Mouse (Mus musculus) embryonic facial prominence, embryonic 15.5 days (tissue): ENCODE measurements around the gene Sat2. TPM values are rescaled to one million over a fixed set of nuclear protein-coding genes. Genes with fewer than 3 reads are reported as not detected.
"Not testable (repeated sequence)": the region's sequence is repeated elsewhere in the genome, so short reads cannot be mapped to it uniquely, and the experiment has no call there.

Source experiments
- ATAC-seq: fragments of 200-750 bp; cut with Nextera tagmentation; 2 replicates; pipeline ENCODE4 v1.8.0; 2017; ENCODE audit warnings: low read depth, moderate TSS enrichment; ENCODE audit not compliant: insufficient number of reproducible peaks, low FRiP score, low TSS enrichment
- H3K27ac ChIP-seq: fragments of 300-500 bp; sonication (generic); replicated peaks from 2 replicates; pipeline ENCODE4 v1.5.1; 2015; ENCODE audit warnings: mild to moderate bottlenecking, inconsistent platforms
- H3K27me3 ChIP-seq: fragments of 300-500 bp; sonication (generic); 2 replicates; pipeline ENCODE4 v1.6.1; 2015; ENCODE audit warnings: inconsistent platforms
- H3K36me3 ChIP-seq: fragments of 300-500 bp; sonication (generic); 2 replicates; pipeline ENCODE4 v1.6.1; 2015; ENCODE audit warnings: mild to moderate bottlenecking, inconsistent platforms
- H3K4me1 ChIP-seq: fragments of 300-500 bp; sonication (generic); 2 replicates; pipeline ENCODE4 v1.6.1; 2015; ENCODE audit warnings: inconsistent platforms
- H3K4me2 ChIP-seq: fragments of 300-500 bp; sonication (generic); replicated peaks from 2 replicates; pipeline ENCODE4 v1.6.1; 2015; ENCODE audit warnings: mild to moderate bottlenecking, inconsistent platforms
- H3K4me3 ChIP-seq: fragments of 300-500 bp; sonication (generic); replicated peaks from 2 replicates; pipeline ENCODE4 v1.5.1; 2015; ENCODE audit warnings: mild to moderate bottlenecking, inconsistent platforms
- H3K9ac ChIP-seq: fragments of 300-500 bp; sonication (generic); 2 replicates; pipeline ENCODE4 v1.6.1; 2015; ENCODE audit warnings: inconsistent platforms
- H3K9me3 ChIP-seq: fragments of 300-500 bp; sonication (generic); replicated peaks from 2 replicates; pipeline ENCODE4 v1.6.1; 2016; ENCODE audit warnings: inconsistent platforms
- WGBS: fragments of 180-500 bp; shearing (Covaris S2); methylation state at CpG from one replicate; pipeline ENCODE4 v1.1.7; 2015; 5-methylcytosine and 5-hydroxymethylcytosine counted together
- polyA plus RNA-seq: library from polyadenylated mRNA; unstranded; fragments of >200 nt; fragmentation: Nextera tagmentation; extraction: Ambion mirVana; gene quantifications from 2 replicates; pipeline ENCODE4 v1.2.1, GENCODE M21; 2015

Sat2 gene
- polyA plus RNA-seq, 1 experiment from 2014 or later = 22.5 TPM

- 49% methylated on average over 11 of the region's 11 CpGs for WGBS
- H3K4me2 ChIP-seq = peak overlapping the region; percentile 27; the same call in 1 of the 2 replicates
- H3K9ac ChIP-seq, H3K4me3 ChIP-seq, H3K27ac ChIP-seq, H3K27me3 ChIP-seq, H3K9me3 ChIP-seq, H3K36me3 ChIP-seq, ATAC-seq, H3K4me1 ChIP-seq: not testable (repeated sequence)
Measured at GRCm38 (mm10) chr11:69614257-69614588, 7.6 kb upstream of the Sat2 start.

- no peak overlapping the region for H3K27ac ChIP-seq
- no peak overlapping the region for H3K4me2 ChIP-seq
- peaks cover 7% of the 10 kb centered on the region for H3K4me1 ChIP-seq
- 36% methylated on average over 10 of the region's 10 CpGs for WGBS
- no peak overlapping the region for H3K9ac ChIP-seq
- ATAC-seq = no peak
- H3K9me3 ChIP-seq = no peaks in the 10 kb centered on the region
- no peaks in the 10 kb centered on the region for H3K36me3 ChIP-seq
- H3K4me3 ChIP-seq = no peak overlapping the region
- no peaks in the 10 kb centered on the region; the same call in 1 of the 2 replicates for H3K27me3 ChIP-seq
Measured at GRCm38 (mm10) chr11:69616781-69617180, 5.0 kb upstream of the Sat2 start.

GRCm38 (mm10) chr11:69617805-69618204 is 4.0 kb upstream of the Sat2 start, which contains the start of gene Shbg:
Gene Shbg, minus strand, starts transcription at chr11:69617905.
- Histone ChIP-seq H3K4me1 (peaks cover 13% of the 10 kb centered on the region), H3K9me3 (no peaks in the 10 kb centered on the region), H3K27me3 (no peaks in the 10 kb centered on the region; the same call in 1 of the 2 replicates), H3K4me3 (no peak within 1 kb of the TSS), H3K9ac (no peak within 1 kb of the TSS), H3K36me3 (no peaks in the 10 kb centered on the region), H3K4me2 (no peak within 1 kb of the TSS), H3K27ac (no peak within 1 kb of the TSS)
- WGBS = 67% methylated on average over 5 of the region's 5 CpGs
- no peak for ATAC-seq

- no peaks in the 10 kb centered on the region for H3K36me3 ChIP-seq
- H3K9ac ChIP-seq = no peak overlapping the region
- H3K9me3 ChIP-seq = no peaks in the 10 kb centered on the region
- no peak for ATAC-seq
- WGBS = 77% methylated on average over 7 of the region's 7 CpGs
- H3K27me3 ChIP-seq = no peaks in the 10 kb centered on the region; the same call in 1 of the 2 replicates
- no peak overlapping the region for H3K27ac ChIP-seq
- H3K4me1 ChIP-seq = peaks cover 8% of the 10 kb centered on the region
- no peak overlapping the region for H3K4me2 ChIP-seq
- H3K4me3 ChIP-seq = no peak overlapping the region
Measured at GRCm38 (mm10) chr11:69620394-69621081, 1.3 kb upstream of the Sat2 start.

GRCm38 (mm10) chr11:69622406-69622805 is 582 bp downstream of the Sat2 start:
- ATAC-seq = no peak
- Histone ChIP-seq H3K9ac (peak overlapping the region; percentile 63), H3K4me2 (peak overlapping the region; percentile 79), H3K27me3 (no peaks in the 10 kb centered on the region; the same call in 1 of the 2 replicates), H3K36me3 (no peaks in the 10 kb centered on the region), H3K9me3 (no peaks in the 10 kb centered on the region), H3K4me3 (peak overlapping the region; percentile 60), H3K27ac (peak overlapping the region; percentile 83), H3K4me1 (peaks cover 8% of the 10 kb centered on the region)
- 28% methylated on average over 6 of the region's 6 CpGs for WGBS

- Histone ChIP-seq H3K4me1 (peaks cover 8% of the 10 kb centered on the region), H3K4me3 (peak overlapping the region; percentile 60), H3K9me3 (no peaks in the 10 kb centered on the region), H3K36me3 (no peaks in the 10 kb centered on the region), H3K27me3 (no peaks in the 10 kb centered on the region), H3K27ac (no peak overlapping the region), H3K9ac (no peak overlapping the region), H3K4me2 (peak overlapping the region; percentile 79)
- 77% methylated on average over 4 of the region's 4 CpGs for WGBS
- ATAC-seq = no peak
Measured at GRCm38 (mm10) chr11:69623006-69623405, 1.2 kb downstream of the Sat2 start.

- not testable (repeated sequence) for ATAC-seq, H3K27ac ChIP-seq, H3K4me3 ChIP-seq, H3K36me3 ChIP-seq, H3K9ac ChIP-seq, H3K4me1 ChIP-seq, H3K9me3 ChIP-seq, H3K27me3 ChIP-seq, H3K4me2 ChIP-seq
- 90% methylated on average over 2 of the region's 2 CpGs for WGBS
Measured at GRCm38 (mm10) chr11:69624339-69624738, 2.5 kb downstream of the Sat2 start.

GRCm38 (mm10) chr11:69628286-69628685 is 6.5 kb downstream of the Sat2 start:
- H3K27me3 ChIP-seq = no peaks in the 10 kb centered on the region
- no peak overlapping the region for H3K4me3 ChIP-seq
- no peaks in the 10 kb centered on the region for H3K36me3 ChIP-seq
- no peaks in the 10 kb centered on the region for H3K9me3 ChIP-seq
- no peak overlapping the region for H3K27ac ChIP-seq
- H3K4me2 ChIP-seq = no peak overlapping the region
- 32% methylated on average over 6 of the region's 6 CpGs for WGBS
- ATAC-seq = no peak
- H3K4me1 ChIP-seq = no peaks in the 10 kb centered on the region
- H3K9ac ChIP-seq = no peak overlapping the region

- H3K4me1 ChIP-seq = peaks cover 10% of the 10 kb centered on the region
- H3K9ac ChIP-seq = no peak overlapping the region
- ATAC-seq = no peak
- no peak overlapping the region for H3K27ac ChIP-seq
- H3K36me3 ChIP-seq = no peaks in the 10 kb centered on the region
- no peak overlapping the region for H3K4me2 ChIP-seq
- H3K4me3 ChIP-seq = no peak overlapping the region
- H3K27me3 ChIP-seq = no peaks in the 10 kb centered on the region
- WGBS = 54% methylated on average over 1 of the region's 1 CpGs
- no peaks in the 10 kb centered on the region for H3K9me3 ChIP-seq
Measured at GRCm38 (mm10) chr11:69629802-69630201, 8.0 kb downstream of the Sat2 start.

- H3K9ac ChIP-seq = peak within 1 kb of the TSS; percentile 88
- peak within 1 kb of the TSS; percentile 97 for H3K27ac ChIP-seq
- peak within 1 kb of the TSS; percentile 60 for H3K4me2 ChIP-seq
- H3K4me1 ChIP-seq = peaks cover 19% of the 10 kb centered on the region
- peak within 1 kb of the TSS; percentile 71 for H3K4me3 ChIP-seq
- peaks cover 5% of the 10 kb centered on the region; the same call in 1 of the 2 replicates for H3K36me3 ChIP-seq
- no peaks in the 10 kb centered on the region for H3K27me3 ChIP-seq
- ATAC-seq = peak; percentile 99
- H3K9me3 ChIP-seq = no peaks in the 10 kb centered on the region
- WGBS = under 1% methylated on average over 56 of the region's 56 CpGs
Measured at GRCm38 (mm10) chr11:69632284-69633089, 10.7 kb downstream of the Sat2 start, which contains the start of gene Fxr2. Gene Fxr2, plus strand, starts transcription at chr11:69632990.

GRCm38 (mm10) chr11:69633128-69633866 is 11.5 kb downstream of the Sat2 start:
- H3K4me3 ChIP-seq = peak overlapping the region; percentile 71
- ATAC-seq = peak; percentile 71
- peak overlapping the region; percentile 97 for H3K27ac ChIP-seq
- H3K9me3 ChIP-seq = no peaks in the 10 kb centered on the region
- WGBS = 2% methylated on average over 42 of the region's 50 CpGs
- peak overlapping the region; percentile 88 for H3K9ac ChIP-seq
- no peaks in the 10 kb centered on the region for H3K27me3 ChIP-seq
- peaks cover 19% of the 10 kb centered on the region for H3K4me1 ChIP-seq
- peak overlapping the region; percentile 60 for H3K4me2 ChIP-seq
- peaks cover 7% of the 10 kb centered on the region; the same call in 1 of the 2 replicates for H3K36me3 ChIP-seq
